Mouse (Mus musculus) liver, embryonic 14.5 days (tissue): ENCODE results near the gene Cela1.

Experiments used
- CTCF ChIP-seq: IDR thresholded peaks from 2 replicates; pipeline ENCODE4 v1.5.1; 2016; ENCODE audit warnings: antibody characterized with exemption, low read depth, control low read depth
- EP300 ChIP-seq: IDR thresholded peaks from 2 replicates; pipeline ENCODE4 v1.6.1; 2016; ENCODE audit warnings: antibody characterized with exemption, low read depth

- TF ChIP-seq EP300 = no peak
- no peak for TF ChIP-seq CTCF
These were observed 47.6 kb downstream of the Cela1 start for GRCm38 (mm10) chr15:100639972-100640750.
